Mouse (Mus musculus) retina, embryonic 14.5 days (tissue): ENCODE measurements around the gene Zfp160.
"Not testable (repeated sequence)": the region's sequence is repeated elsewhere in the genome, so short reads cannot be mapped to it uniquely, and the experiment has no call there.

Source experiments
- DNase-seq: peaks from one replicate; pipeline ENCODE4 v3.0.0-alpha.2; 2015; ENCODE audit warnings: low spot score

Zfp160 gene

DNA sequence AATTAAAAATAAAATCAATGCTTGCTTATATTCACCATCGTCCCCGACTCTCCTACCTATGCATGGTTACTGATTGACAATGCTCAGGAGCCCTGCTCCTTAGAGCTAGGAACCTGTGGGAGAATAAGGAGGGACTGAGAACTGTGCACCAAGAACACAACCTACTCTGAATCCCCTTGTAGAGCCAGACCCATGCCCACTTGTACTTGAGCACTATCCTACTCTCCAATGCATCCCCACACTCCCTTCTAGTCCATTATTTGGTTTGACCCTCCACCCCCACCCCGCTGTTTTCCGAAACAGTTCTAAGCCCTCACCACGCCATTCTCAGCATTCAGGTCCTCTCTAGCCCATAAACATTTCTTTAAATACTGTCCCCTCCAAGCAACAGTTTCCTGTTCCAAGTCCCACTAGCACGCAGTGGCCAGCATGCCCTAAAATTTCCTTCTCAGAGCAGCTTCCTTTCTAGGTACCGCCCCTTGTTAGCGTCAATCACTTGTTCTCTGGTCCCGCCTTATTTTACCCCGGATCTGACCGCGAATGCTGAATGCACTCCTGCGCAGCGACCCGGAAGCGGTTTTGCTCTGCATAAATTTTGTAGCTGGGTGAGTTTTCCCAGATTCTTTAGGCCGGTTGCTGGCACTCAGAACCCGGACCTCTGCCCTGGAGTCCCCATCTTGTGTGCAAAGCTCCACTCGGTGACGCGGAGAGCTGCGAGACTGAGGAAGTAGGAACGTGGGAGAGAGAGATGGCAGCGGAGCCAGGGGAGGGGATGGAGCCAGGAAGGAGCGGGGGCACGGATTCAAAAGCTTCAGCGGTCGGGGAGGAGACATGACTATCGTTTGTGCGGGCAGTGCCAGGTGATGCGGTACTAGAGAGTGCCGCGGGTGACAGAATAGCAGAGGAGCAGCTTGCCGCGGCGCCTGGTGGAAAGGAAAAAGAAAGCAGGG, at the start of gene Zfp160:
Zfp160 (plus strand) TSS at position 522 of the 950 bp plus-strand sequence.
- peak; percentile 92 for DNase-seq

- no peak for DNase-seq
Measured at GRCm38 (mm10) chr17:20960386-20960785, 48.3 kb upstream of the Zfp160 start.

DNA sequence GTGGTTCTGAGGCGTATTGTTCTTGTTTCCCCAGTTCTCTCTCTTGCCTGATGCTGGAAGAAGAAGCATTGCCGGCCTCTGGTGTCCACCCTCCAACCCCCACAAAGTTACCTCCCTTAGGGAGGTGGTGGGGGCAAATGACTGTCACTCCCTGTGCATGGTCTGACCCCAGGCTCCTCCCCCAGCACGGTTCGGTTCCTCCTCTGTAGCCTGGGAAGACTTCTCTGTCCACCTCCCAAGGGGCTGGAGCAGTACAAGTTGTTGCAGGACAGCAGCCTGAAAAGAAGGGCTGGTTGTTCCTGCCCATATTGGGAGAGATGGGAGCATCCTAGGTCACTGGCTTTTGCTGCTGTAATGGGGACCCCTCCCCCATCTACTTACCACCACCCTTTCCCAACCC, 43.3 kb upstream of the Zfp160 start:
- no peak for DNase-seq

- no peak for DNase-seq
Measured at GRCm38 (mm10) chr17:20966681-20967080, 42.0 kb upstream of the Zfp160 start.

- no peak for DNase-seq
Measured at GRCm38 (mm10) chr17:20993716-20994115, 15.0 kb upstream of the Zfp160 start.

GRCm38 (mm10) chr17:20996364-20996763, 12.3 kb upstream of the Zfp160 start, which contains the start of gene Vmn1r233:
Vmn1r233 (minus strand) TSS chr17:20996464.
- no peak for DNase-seq

- no peak for DNase-seq
Measured at GRCm38 (mm10) chr17:21009726-21010125, 1.0 kb downstream of the Zfp160 start.

DNA sequence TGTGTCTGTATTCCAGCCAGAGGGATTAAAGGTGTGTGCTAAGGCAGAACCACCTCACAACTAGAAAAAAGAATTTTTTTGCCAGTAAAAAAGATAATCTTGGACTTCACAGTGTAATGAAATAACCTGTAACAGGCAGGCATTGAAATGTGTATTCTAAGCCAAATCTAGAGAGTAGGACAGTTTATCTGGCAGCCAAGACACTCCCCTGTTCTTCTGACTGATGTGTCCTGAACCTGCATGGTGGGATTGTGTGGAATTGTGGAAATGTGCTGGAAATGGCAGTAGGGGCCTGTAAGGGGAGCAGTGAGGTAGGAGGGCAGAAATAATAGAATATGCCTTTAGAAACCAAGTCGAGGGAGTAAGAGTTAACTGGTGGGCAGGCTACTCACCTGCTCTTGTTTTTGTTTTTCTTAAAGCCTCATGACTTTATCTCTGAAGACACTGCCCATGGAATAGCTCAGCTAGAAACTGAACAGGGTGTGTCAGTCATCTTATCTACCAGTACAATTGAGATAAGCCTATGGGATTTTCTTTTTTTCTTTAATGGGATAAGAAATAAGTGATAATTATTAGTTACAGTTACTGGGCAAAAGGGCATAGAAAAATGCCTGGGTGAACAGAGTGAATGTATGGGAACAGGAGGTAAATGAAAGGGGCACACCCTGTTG, 9.8 kb downstream of the Zfp160 start:
- no peak for DNase-seq

GRCm38 (mm10) chr17:21048020-21048419, 39.3 kb downstream of the Zfp160 start:
- DNase-seq = not testable (repeated sequence)

GRCm38 (mm10) chr17:21050901-21051300, 42.2 kb downstream of the Zfp160 start:
- no peak for DNase-seq

DNA sequence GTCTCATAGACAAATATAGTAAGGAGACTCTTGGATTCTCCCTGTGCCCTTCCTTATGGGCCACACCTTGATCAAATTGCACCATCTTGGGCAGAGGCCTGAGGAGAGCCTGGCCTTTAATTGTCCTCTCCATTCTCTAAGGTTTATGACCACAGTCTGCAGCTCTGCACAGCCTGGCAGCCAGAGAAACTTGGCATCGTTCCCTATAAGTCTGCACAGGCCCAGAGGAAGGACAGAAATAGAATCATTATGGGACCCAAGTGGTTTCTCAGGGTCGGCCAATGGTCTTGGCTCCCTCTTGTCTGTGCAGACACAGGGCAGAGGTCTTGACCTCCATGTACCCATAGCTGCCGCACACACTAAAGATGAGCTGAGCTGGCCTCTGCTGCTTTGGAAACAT, 42.6 kb downstream of the Zfp160 start:
- not testable (repeated sequence) for DNase-seq

GRCm38 (mm10) chr17:21051919-21052318, 43.2 kb downstream of the Zfp160 start:
- DNase-seq = not testable (repeated sequence)

DNA sequence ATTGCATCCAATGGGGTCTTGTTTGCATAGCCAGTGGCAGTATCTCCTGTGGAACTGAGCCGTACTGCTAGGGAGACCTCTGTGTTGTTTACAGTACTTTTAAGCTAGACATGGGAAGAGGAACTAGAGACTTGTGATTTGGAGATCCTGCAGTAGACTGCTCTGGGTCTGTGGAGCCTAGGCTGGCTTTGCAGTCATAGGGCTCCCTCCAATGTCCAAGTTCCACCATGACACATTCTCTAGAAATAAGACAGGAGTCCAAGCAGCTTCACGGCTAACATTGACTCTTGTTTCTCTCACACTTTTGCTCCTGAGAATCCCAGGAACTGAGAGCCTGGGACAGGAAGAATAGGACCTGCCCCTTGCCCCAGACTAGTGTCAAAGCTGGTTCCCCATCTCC, 44.6 kb downstream of the Zfp160 start:
- no peak for DNase-seq

DNA sequence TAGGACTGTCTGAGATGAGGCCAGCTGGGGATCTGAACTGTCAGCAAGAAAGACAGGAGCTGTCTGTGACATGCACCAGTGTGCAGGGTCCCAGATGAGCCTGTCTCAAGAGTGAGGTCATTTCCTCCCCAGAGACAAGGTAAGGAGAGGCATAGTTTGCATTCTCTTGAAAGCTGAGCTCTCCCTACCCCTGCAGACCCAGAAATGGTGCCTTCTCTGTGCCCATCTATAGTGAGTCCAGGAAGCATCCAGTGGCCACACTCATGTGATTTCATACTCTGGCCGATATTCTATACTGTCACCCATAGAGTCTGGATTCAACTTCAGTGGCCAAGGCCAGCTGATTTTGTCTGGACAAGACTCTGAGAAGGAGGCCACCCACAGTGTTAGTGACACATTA, 46.4 kb downstream of the Zfp160 start:
- DNase-seq = not testable (repeated sequence)

DNA sequence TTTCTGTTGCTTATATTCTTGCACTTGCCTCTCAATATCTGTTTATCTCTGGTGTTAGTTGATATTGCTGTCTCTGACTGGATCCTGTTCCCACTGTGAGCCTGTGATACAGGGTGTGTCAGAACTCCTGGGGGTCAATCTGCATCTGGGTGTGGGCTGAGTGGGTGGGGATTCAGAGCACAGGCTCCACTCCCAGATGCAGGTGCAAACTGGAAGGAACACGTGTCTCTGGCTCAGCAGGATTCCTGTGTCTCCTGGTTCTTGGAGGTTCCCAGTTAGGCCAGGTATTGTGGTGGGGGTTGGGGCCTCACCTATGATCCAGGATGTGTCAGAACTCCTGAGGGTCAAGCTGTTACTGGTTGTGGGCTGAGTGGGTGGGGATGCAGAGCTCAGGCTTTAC, 56.8 kb downstream of the Zfp160 start:
- no peak for DNase-seq

GRCm38 (mm10) chr17:21067036-21067435, 58.3 kb downstream of the Zfp160 start:
- no peak for DNase-seq

- not testable (repeated sequence) for DNase-seq
Measured at GRCm38 (mm10) chr17:21069443-21069842, 60.7 kb downstream of the Zfp160 start.

DNA sequence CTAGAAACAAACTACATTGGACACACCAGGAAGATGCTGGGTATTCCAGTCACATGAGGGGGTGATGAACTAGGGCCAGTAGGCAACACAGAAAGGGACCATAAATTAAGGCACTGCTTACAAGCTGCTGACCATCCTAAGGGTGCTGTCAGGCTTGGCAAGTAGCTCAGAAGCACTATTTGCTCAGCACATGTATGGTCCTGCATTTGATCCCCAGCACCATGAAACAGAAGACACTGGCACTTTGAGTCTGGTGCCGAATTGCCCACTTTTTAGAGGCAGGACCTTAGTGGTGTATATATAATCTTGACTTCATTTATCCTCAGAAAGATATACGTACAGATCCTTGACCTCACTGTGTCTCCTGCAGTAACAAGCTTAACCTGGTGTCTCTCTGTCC, 62.3 kb downstream of the Zfp160 start:
- DNase-seq = not testable (repeated sequence)
